Mouse (Mus musculus) NIH3T3 (cell line): ENCODE results near the gene Map3k13.

Experiments used
- DNase-seq: peaks from one replicate; pipeline ENCODE4 v3.0.0-alpha.2; 2012; ENCODE audit warnings: low read depth

The Map3k13 gene

DNA sequence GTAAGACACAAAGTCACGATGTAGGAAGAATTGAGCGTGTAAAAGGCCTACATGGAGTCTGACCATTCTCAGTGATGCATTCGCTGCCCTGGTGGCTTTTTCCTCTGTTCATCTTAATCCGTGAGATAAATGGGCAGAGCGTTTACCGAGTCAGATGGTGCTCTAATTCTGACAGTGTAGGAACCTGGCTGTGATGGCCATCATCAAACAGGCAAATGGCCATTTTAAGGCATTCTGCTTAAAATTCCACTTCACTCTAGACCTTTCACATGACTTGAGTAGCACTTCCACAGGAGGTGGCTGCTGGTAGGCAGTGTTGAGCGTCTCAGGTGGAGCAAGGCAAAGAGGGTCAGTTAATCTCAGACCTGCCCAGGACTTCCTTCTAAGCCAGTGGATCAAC, 58.2 kb downstream of the Map3k13 start:
- no peak for DNase-seq

DNA sequence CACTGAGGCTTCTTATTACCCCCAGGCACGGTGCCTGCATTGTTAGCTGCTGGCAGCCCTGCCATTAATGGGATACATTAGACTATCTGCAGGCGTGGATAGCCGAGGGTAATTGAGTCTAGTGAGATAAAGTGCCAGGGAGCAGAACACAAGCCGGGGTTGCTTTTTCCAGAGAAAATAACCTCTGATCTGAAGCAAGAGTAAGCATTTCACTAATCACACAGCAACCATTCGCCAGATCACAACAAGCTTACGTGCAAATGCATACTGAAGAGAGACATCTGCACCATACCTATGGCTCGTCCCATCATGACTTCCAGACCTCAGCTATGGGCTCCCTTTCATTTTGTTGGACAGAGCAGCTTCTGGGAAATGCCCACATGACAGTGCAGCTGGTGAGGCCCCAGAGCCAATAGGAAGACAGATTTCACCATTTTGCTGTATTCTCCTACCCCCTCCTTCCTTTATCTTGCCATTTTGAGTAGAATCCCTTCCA, 59.3 kb downstream of the Map3k13 start:
- no peak for DNase-seq

DNA sequence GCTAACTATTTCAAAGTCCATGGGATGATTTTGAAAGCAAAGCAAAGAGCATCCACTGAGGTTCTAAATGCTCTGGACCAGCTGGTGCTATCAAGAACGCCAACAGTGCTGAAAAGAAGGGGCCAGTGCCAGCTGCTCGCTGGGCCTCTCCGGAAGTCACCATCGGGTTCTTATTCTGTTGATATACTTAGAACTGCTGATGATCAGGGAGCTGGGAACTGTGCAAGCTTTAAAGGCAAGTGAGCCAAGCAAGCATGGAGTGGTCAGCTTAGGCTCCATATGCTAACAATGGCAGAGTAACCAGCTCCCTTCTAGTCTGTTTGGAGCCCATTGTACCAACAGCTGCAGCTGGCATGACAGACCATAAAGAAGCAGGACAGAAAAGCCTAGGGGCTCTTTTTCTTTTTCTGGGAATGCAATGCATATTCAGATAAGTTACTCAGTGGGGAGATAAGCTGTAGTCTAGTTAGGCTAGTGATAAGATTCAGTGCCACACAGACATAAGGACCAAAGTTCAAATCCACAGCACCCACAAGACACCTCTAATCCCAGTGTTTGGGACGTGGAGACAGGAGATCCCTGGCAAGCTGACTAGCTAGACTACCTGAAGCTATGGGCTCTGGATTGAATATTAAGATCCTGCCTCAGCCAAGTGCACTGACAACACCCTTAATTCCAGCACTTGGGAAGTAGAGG, 60.6 kb downstream of the Map3k13 start:
- DNase-seq, result no peak

DNA sequence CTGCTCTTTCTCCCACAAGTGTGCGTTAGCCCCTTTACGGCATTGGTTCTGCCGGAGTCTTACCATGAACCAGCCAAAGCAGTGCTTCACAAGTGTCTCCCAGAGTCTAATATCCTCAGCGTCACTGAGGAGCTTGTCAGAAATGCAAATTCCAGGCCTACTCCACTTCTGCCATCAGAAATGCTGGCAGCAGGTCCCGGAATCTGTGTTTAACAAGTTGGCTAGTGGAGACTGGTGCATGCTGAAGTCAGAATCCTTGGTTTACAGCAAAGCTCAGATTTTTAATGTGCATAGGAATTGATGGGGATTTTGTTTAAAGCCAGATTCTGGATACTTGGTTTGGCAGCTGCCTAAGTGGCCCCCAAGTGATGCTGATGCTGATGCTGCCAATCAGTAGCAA, 62.0 kb downstream of the Map3k13 start:
- DNase-seq, result no peak

DNA sequence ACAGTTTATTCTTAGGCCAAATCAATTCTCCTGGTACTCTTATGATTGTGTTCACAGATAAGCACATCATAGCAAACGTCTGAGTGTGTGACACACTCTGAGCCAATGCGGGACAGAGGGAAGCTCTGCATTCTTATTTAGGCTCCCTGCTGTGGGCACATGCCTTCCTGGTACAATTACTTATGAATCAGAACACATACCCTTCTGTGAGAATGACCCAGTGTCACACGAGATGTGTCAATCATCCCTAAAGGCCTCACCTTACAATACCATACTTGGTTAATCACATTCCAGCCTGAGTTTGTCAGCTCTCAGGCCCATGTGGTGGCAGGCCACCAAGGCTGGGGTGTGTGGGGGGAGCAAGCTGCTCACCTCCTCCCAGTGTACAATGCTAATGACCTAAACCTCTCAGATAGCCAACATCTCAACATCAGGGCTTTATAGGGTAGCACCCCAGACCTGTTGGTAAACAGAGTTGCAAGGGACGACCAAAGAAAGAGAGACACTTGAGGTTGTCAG, 63.0 kb downstream of the Map3k13 start:
- DNase-seq, result peak; percentile 16

DNA sequence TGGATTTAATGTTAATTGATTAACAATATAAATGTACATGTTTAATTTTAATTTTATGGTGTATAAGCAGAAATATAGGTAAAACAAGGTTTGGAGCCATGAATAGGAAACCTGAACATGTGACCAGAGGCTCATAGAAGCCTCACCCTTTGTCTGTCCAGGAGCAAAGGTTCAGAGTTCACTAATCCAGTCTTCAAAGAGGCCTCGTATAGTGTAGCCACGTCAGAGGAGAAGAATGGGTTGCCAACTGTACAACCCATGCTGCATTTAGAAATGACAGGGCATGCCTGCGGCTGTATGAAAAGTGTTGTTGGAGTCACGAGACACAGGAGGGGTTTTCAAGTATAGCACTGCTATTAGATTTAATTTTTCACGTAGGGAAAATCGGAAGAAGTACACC, 64.0 kb downstream of the Map3k13 start:
- no peak for DNase-seq

DNA sequence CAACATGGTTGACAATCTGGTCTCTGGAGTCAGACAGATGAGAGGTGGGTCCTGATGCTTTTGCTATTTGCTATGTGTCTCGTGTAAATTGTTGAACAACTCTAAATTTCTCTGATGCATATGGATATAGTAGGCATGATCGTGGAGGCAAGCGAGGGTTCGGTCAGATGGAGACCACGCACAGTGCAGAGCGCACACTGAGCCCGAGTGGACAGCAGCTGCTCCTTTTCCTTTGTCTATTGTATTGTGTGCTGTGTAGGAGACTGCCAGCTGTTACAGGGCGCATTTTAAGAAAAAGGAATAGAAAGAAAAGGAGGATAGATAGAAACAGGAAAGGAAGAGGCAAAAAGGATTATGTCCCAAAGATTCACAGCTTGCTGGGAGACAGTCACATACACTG, 64.7 kb downstream of the Map3k13 start:
- DNase-seq, result no peak

DNA sequence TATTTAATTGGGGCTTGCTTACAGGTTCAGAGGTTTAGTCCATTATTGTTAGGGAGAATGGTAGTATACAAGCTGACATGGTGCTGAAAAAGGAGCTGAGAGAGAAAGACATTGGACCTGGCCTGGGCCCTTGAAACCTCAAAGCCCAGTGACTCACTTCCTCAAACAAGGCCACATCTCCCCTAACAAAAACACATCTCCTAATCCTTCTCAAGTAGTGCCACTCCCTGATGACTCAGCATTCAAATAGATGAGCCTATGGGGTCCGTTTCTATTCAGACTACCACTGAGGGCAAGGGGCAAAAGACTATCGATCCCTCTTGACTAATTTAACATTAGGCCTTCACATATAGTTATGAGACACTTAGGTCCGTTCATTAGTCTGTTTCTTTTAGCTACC, 68.3 kb downstream of the Map3k13 start:
- DNase-seq, result no peak

DNA sequence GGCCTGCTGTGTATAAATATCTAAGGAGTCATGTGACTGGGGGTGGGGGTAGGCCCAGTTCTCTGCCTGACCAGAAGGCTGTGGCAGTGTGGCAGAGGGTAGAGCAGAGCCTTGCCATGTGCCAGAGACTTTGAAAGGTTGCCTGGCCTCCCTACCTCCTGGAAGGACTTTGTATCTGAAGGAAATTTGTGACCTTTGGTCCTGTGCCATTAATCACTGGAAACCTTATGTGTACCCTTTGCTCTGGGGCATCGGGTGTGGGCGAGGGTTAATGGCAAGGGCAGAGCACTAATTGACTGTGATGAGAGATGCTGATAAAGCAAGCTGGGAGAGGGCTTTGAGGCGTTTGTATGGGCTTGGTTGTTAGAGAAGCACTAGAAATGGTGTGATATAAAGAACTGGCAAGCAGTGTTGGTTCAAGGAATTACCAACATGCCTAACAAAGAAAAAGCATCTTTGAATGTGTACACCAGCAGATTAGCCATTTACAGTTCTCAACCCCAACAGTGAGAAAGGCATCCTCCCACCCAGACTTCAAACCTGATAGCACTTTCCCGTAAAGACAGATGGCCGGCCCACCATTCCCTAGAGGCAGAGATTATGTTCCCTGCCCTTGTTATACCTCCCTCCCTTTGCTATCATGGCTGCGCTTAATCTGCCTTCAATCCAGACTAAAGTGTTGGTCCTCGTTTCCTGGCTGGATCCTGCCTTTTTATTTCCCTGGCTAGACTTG, 71.3 kb downstream of the Map3k13 start:
- no peak for DNase-seq

DNA sequence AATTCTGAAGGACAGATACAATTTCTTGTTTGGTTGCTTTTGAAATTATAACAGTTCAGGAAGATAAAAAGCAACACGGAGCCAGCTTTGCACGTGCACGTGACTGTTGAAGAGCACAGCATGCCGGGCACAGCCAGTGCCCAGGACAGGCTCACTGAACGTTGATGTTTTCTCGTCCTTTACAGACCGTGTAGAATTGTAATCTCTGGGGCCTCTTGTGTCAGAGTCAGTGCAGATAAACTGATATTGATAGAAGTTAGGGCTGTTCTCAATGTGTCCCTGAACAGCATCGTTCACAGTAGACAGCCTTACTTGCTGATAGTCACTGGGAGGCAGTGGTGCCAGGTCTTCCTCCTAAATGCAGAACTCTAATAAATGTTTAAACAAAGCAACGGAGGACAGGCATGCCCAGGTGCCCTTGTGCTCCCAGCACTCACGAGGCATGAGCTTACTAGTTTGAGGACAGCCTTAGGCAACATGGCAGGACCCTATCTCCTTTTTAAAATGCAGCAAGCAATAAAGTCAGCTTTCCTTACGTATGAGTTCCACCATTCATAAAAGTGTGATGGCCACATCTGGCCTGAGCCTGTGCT, 71.9 kb downstream of the Map3k13 start:
- DNase-seq, result no peak

DNA sequence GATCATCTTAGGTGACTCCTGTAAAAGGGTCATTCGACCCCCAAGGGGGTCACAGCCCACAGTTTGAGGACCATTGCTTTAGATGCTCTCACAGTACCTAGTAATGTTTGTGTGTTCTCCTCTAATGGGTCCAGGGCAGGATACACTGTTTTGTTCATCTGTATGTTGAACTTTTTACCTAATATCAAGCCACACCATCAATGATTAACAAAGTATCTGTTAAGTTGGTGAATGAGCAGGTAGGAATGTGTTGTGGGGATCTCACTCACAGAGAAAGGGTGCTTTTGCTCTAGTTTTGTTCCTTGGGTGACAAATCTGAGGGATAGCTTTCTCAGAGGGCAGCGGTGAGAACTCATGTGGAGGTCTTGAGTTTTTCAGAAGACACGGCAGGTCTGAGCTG, 73.6 kb downstream of the Map3k13 start:
- no peak for DNase-seq

DNA sequence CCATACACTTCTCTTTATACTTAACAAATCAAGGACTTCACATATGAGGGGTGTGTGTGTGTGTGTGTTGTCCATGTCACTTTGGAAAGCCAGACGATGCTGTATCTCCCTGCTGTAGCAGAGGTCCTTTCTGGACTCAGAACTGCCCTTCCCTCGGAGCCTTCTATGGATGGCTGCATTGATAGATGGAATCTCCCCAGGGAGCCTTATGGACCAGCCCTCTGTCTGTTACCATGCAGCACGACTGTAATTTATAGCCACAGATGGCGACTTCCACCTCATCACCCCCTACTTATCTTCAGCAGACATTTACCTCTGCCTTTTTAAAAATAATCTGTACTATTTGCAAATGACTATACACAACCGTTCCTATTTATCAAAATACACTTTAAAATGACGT, 74.5 kb downstream of the Map3k13 start:
- DNase-seq, result no peak

DNA sequence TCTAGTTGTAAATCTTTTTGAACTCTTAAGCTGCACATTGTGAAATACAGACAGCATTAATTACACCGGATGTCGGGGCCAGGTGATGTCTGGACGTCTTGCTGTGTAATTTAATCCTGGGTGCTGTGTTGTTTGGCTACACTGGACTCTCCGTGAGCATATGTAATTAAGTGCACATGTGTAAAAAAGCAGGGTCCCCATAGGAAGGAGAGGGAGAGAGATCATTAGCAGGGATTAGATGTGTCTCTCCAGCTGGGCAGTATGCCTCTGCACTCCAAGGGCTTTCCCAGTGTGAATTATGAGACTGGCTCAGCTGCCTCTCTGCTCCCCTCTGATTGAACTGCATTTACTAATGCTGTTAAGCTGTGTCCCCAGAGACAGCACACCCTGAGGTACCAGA, 75.7 kb downstream of the Map3k13 start:
- no peak for DNase-seq

DNA sequence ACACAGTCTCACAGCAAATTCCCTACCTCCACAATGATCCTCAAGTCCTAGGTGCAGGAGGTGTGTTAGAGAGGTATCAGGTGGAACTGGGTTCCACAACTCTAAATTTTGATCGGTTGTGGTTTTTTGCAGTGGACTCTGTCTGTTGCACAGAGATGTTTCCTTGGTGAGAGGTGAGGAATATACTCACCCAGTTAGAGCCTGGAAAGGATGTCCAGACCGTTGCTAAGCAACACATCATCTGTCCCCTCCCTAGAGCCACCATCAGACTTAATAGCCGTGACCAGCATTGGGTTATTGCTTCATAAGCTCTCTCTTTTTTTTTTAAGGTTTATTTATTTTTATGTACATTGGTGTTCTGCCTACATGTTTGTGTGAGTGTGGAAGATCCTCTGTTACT, 83.6 kb downstream of the Map3k13 start:
- no peak for DNase-seq

DNA sequence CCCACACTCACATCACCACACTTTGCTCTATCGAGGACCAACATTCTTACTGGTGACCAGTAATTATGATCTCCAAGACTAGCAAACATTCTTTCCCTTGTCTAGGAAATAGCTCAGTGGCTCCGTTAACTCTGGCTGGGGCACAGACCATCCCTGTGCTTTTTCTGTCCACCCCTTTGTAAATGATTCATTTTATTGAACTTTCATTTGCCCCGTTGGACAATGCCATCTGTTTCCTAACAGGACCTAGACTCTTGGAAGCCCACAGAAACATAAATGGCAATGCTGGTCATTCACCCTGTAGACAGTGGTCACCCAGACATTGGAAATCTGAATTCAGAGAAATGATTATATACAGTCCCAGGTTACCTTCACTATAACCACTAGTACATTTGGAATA, 84.7 kb downstream of the Map3k13 start:
- DNase-seq, result no peak

DNA sequence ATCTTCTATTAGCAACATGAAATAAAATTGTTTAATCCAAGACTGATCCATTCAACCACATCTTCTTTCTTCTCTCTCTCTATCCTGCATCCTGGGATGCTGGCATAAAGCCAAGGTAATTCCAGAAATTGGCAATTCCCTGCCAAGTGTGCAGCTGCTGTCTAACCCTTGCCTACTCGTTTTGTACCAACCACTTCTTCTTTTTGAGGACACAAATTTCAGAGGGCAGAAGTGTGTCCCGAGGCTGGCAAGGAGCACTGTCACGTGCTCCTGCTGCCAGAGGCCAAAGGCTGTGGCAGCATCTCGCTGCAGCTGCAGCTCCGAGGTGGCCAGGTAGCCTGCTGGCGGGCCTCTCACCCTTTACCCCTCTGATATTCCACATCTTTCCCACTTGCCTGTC, 87.0 kb downstream of the Map3k13 start:
- DNase-seq, result peak; percentile 38

DNA sequence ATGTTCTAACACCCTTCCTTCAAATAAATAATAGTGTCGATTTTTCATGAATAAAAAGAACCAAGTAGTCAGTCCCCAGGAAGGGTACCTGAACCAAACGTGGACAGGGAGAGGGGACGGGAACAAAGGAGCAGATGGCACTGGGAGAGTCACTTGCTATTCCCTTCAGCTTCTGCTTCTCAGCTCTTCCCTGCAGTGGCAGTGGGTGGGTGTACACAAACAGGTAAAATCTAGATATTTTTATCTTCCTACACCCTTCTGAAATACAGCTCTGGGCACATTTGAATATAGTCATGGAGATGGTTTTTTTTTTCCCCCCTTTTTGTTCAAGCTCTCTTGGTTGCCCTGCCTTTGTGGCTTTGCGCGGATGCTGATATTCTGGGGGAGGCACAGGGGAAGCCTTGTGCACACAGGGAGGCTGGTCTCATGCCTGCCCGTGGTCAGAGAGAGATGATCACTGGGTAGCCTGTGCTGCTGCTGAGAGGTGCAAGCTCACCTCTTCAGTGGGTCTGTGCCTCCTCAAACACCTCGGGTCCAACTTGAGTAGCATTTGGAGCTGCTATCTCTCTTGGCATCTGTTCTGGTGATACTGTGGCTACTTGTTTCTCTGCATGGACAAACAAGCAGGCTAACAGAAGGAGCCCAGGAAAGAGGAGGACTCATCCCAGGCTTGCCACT, 87.6 kb downstream of the Map3k13 start:
- DNase-seq, result no peak

DNA sequence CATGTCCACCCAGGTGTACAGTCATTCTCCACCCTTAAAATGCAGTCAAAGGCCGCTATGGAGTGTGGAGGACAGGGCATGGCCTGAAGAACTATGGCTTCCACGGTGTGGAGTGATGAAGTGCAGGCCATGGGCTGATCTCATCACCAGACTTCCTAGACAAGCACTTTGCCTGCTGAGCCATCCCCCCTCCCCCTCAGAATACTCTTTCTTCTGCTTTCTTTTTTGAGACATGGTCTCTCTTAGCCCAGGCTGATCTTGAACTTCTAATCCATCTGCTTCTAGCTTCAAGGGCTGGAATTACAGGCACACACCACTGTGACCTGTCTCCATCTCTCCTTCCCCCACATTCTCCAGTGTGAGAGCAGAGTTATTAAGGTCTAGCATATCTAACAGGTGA, 93.5 kb downstream of the Map3k13 start:
- DNase-seq, result no peak

DNA sequence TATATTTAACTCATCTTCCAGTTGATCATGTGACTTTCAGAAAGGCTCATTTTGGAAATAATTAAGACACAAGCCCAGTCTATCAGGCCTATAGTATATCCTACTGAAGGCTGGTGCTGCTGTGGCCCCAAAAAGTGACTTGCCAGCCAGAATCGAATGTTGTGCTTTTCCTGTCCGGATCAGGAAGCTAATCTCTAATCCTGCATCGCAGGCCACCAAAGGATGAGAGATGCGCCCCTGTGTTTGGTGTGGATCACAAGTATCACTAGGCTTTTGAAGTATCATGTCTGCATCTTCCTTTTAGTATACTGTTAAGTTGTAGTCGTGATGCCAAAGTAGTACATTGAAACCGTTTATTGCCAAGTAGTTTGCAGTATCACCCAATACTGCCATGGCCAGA, 99.7 kb downstream of the Map3k13 start:
- no peak for DNase-seq

DNA sequence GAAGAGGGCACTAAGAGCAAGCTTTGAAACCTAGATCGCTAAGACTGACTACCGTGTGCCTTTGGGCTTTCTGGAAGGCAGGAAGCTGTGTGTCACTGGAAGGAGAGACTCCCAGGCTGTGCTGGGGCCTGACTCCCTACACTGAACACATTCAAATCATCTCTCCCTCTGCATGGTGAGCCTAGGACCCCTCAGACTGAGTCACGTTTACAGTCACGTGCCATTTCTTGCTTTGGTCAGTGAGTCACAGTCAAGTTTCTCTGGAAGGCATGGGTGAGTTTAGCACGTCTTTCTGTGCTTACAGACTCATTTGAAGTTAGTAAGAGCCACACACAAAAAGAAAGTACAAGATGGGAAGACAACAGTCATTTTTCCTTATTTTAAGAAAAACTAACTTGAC, 107.1 kb downstream of the Map3k13 start:
- peak; percentile 70 for DNase-seq

DNA sequence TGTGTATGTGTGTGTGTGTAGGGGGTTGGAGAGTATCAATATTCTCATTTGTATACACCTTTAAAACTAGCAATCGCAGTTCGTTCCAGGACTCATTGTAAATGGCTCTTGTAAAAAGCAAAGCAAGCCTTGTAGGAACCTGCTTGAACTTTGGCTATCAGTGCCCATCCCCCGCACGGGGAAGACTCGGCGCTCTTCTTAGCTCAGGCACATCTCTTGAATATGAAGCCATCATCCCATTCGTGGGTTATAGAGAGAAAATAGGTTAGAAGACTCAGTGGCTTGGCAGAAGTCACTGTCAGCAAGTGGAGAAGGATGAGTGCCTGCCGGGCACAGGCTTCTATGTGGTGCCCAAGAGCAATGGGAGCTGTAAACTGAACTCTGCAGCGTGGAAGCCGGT, 110.5 kb downstream of the Map3k13 start:
- no peak for DNase-seq

DNA sequence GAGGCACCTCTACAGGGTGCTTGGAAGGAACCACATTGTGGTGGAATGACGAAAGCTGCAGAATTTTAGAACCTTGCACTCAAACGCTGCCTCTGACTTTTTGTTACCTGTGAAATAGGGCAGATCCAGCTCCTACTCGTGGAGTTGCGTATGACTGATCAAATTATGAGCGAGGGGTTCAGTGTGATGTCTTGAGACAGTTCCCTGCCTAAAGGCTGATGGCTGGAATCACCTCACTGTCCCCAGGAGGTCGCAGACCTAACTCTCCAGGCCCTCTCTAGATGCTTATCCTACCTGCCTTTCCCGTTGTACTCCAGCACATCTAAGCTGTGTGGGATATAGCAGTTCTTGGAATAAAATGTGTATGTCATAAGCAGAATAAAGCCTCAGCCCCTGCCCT, 111.8 kb downstream of the Map3k13 start:
- no peak for DNase-seq

DNA sequence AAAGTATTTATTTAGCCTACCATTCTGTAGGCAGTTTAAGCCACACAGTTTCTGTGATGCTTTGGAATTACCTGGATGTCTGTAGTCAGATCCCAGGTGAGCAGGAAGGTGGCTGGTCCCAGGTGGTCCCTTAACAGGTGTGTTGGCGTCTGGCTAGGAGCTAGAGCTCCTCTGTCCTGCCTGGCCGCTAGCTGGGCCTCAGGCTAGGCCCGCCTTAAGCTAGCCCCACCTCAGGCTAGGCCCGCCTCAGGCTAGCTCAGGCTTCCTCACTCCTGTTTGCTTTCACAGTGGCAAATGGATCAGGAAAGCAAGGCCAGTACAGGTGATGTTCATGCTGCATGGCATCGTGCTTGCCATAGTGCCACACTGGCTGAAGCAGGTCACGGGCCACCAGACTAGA, 112.8 kb downstream of the Map3k13 start:
- DNase-seq, result no peak
